Mouse (Mus musculus) heart, embryonic 15.5 days (tissue): Measurements from ENCODE around the gene Ces3b. TPM values are rescaled to one million over a fixed set of nuclear protein-coding genes. Genes with fewer than 3 reads are reported as not detected.

ENCODE experiments used
- polyA plus RNA-seq: library from polyadenylated mRNA; unstranded; fragments of >200 nt; fragmentation: Nextera tagmentation; extraction: Ambion mirVana; gene quantifications from 2 replicates; pipeline ENCODE4 v1.2.1, GENCODE M21; 2015

Gene Ces3b
- polyA plus RNA-seq, 1 experiment from 2014 or later: 0.23 TPM

Other genes starting within 250 kb of the Ces3b start
- not detected in 2 replicates for gene Ces2c, start 236.7 kb upstream of the Ces3b start, polyA plus RNA-seq
- 0.08 and 0.18 TPM in 2 replicates for gene Ces2e, start 157.5 kb upstream of the Ces3b start, polyA plus RNA-seq
- not detected in 2 replicates for gene Ces2f, start 136.4 kb upstream of the Ces3b start, polyA plus RNA-seq
- gene Ces2g, start 122.0 kb upstream of the Ces3b start, polyA plus RNA-seq: 3.3 and 4.5 TPM in 2 replicates
- not detected in 2 replicates for gene Ces2h, start 82.9 kb upstream of the Ces3b start, polyA plus RNA-seq
- not detected in 2 replicates for gene Ces3a, start 35.2 kb upstream of the Ces3b start, polyA plus RNA-seq
- not detected in 2 replicates for gene Ces4a, start 48.0 kb downstream of the Ces3b start, polyA plus RNA-seq
- 39.2 and 40.1 TPM in 2 replicates for gene Cbfb, start 86.9 kb downstream of the Ces3b start, polyA plus RNA-seq
- gene D230025D16Rik, start 141.4 kb downstream of the Ces3b start, polyA plus RNA-seq: 17.7 and 19.6 TPM in 2 replicates
- 13.6 and 17.6 TPM in 2 replicates for gene B3gnt9, start 171.4 kb downstream of the Ces3b start, polyA plus RNA-seq
- 17.9 and 24.0 TPM in 2 replicates for gene Tradd, start 180.9 kb downstream of the Ces3b start, polyA plus RNA-seq
- gene Fbxl8, start 180.9 kb downstream of the Ces3b start, polyA plus RNA-seq: 3.1 and 4.5 TPM in 2 replicates
- 0.13 and 0.30 TPM in 2 replicates for gene Hsf4, start 186.0 kb downstream of the Ces3b start, polyA plus RNA-seq
- 3.8 and 4.7 TPM in 2 replicates for gene Nol3, start 192.4 kb downstream of the Ces3b start, polyA plus RNA-seq
- 4.9 and 6.7 TPM in 2 replicates for gene 4931428F04Rik, start 206.1 kb downstream of the Ces3b start, polyA plus RNA-seq
- gene Exoc3l, start 212.3 kb downstream of the Ces3b start, polyA plus RNA-seq: 12.3 and 14.2 TPM in 2 replicates
- gene E2f4, start 213.9 kb downstream of the Ces3b start, polyA plus RNA-seq: 38.3 and 61.5 TPM in 2 replicates
- gene Elmo3, start 221.8 kb downstream of the Ces3b start, polyA plus RNA-seq: 2.3 and 4.6 TPM in 2 replicates
- gene Lrrc29, start 242.5 kb downstream of the Ces3b start, polyA plus RNA-seq: 0.62 and 1.0 TPM in 2 replicates
- 73.0 and 89.2 TPM in 2 replicates for gene Tmem208, start 242.6 kb downstream of the Ces3b start, polyA plus RNA-seq